Mouse (Mus musculus) T-helper 17 cell (primary cell): ENCODE measurements around the gene Glod4.
"Not testable (repeated sequence)": the region's sequence is repeated elsewhere in the genome, so short reads cannot be mapped to it uniquely, and the experiment has no call there.

Experiments
- in situ Hi-C, 2 experiments: fragments of 300-600 bp; cut with MboI, MseI; formaldehyde crosslinking; loops; 1 replicate in 1 of 2; 2 replicates in 1 of 2; pipeline ENCODE4 v1.15.1; 2025; ENCODE audit warnings: high pct_unique_total_duplicates in 2 of 2

The Glod4 gene

GRCm38 (mm10) chr11:76258511-76258910 is 15.0 kb upstream of the Glod4 start:
- in situ Hi-C loops, result loop anchor here in 1 of 2 experiments (5.0 kb wide), 1 partner anchor 149 kb away; the partner anchor contains the start of gene Timm22

GRCm38 (mm10) chr11:76257386-76257785 is 13.9 kb upstream of the Glod4 start:
- in situ Hi-C loops, result loop anchor here in 1 of 2 experiments (5.0 kb wide), 1 partner anchor 150 kb away; the partner anchor contains the start of gene Timm22

GRCm38 (mm10) chr11:76256129-76256528 is 12.6 kb upstream of the Glod4 start:
- in situ Hi-C loops, result loop anchor here in 1 of 2 experiments (5.0 kb wide), 1 partner anchor 151 kb away; the partner anchor contains the start of gene Timm22

- in situ Hi-C loops, result loop anchor here in 1 of 2 experiments (5.0 kb wide), 1 partner anchor 152 kb away; the partner anchor contains the start of gene Timm22
Measured at GRCm38 (mm10) chr11:76255431-76256001, 12.0 kb upstream of the Glod4 start.

GRCm38 (mm10) chr11:76253918-76254264 is 10.4 kb upstream of the Glod4 start:
- in situ Hi-C loops, result loop anchor here in 1 of 2 experiments (5.0 kb wide), 1 partner anchor 153 kb away; the partner anchor contains the start of gene Timm22

- in situ Hi-C loops, result loop anchor here in 1 of 2 experiments (5.0 kb wide), 1 partner anchor 154 kb away; the partner anchor contains the start of gene Timm22
Measured at GRCm38 (mm10) chr11:76253145-76253917, 9.8 kb upstream of the Glod4 start.

- in situ Hi-C loops, result loop anchor here in 1 of 2 experiments (5.0 kb wide), 1 partner anchor 155 kb away; the partner anchor contains the start of gene Timm22
Measured at GRCm38 (mm10) chr11:76252036-76252435, 8.5 kb upstream of the Glod4 start.

- in situ Hi-C loops, result no loop called here
Measured at GRCm38 (mm10) chr11:76247239-76247638, 3.7 kb upstream of the Glod4 start.

- in situ Hi-C loops, result no loop called here
Measured at GRCm38 (mm10) chr11:76246439-76246838, 2.9 kb upstream of the Glod4 start.

- in situ Hi-C loops, result no loop called here
Measured at GRCm38 (mm10) chr11:76243811-76244546, 454 bp upstream of the Glod4 start.

GRCm38 (mm10) chr11:76239750-76240149 is 3.8 kb downstream of the Glod4 start:
- in situ Hi-C loops, result no loop called here

GRCm38 (mm10) chr11:76236136-76236535 is 7.4 kb downstream of the Glod4 start:
- in situ Hi-C loops, result no loop called here

- in situ Hi-C loops, result no loop called here
Measured at GRCm38 (mm10) chr11:76225051-76225450, 18.5 kb downstream of the Glod4 start.

GRCm38 (mm10) chr11:76224631-76225030 is 18.9 kb downstream of the Glod4 start:
- in situ Hi-C loops, result no loop called here

- in situ Hi-C loops, result no loop called here
Measured at GRCm38 (mm10) chr11:76217390-76217800, 26.1 kb downstream of the Glod4 start, which contains the start of the genes Dbil5 and Gemin4. Dbil5 (plus strand) TSS chr11:76217608. Gemin4 (minus strand) TSS chr11:76217664.

- in situ Hi-C loops, result no loop called here
Measured at GRCm38 (mm10) chr11:76216681-76217389, 26.7 kb downstream of the Glod4 start.

GRCm38 (mm10) chr11:76216049-76216540 is 27.4 kb downstream of the Glod4 start:
- in situ Hi-C loops, result no loop called here

GRCm38 (mm10) chr11:76215011-76215410 is 28.5 kb downstream of the Glod4 start:
- in situ Hi-C loops, result no loop called here

- in situ Hi-C loops, result no loop called here
Measured at GRCm38 (mm10) chr11:76213841-76214240, 29.7 kb downstream of the Glod4 start.

- in situ Hi-C loops, result not testable (repeated sequence)
Measured at GRCm38 (mm10) chr11:76211595-76211994, 31.9 kb downstream of the Glod4 start.
